9 mouse cellular contexts compared by ENCODE assay signal in genomic region chr10:62104835-62105576, GRCm38 (mm10). TPM values are rescaled to one million over a fixed set of nuclear protein-coding genes. Genes with fewer than 3 reads are reported as not detected.
DNase-seq lines count a peak whose midpoint lies in the region; ATAC-seq and TF ChIP-seq lines count a peak whose summit lies in the region.
"Had no signal": no experiment of that assay in that cellular context is flagged by ENCODE, and none has a peak within 500 bp of the region (broad histone marks: within the 10 kb centered on the region; RNA-seq: fewer than 3 reads in every experiment).

No protein-coding gene starts in this region.

- H3K27ac ChIP-seq in midbrain, embryonic 11.5 days (ENCODE audit: low read depth, low read length), result no peak overlapping the region
- no peak overlapping the region for H3K27ac ChIP-seq in midbrain, embryonic 13.5 days
- H3K27ac ChIP-seq in cortical plate, adult 2 months (ENCODE audit: insufficient read depth, low read length), result no peak overlapping the region
- no peak overlapping the region for H3K27ac ChIP-seq in kidney, postnatal 0 days
- no peak overlapping the region for H3K27ac ChIP-seq in liver, embryonic 14.5 days
- H3K27ac ChIP-seq: heart, embryonic 13.5 days had no signal

- H3K9ac ChIP-seq in midbrain, embryonic 11.5 days (ENCODE audit: low read length), result no peak overlapping the region
- no peak overlapping the region for H3K9ac ChIP-seq in midbrain, embryonic 13.5 days (replicated peaks)
- no peak overlapping the region for H3K9ac ChIP-seq in kidney, postnatal 0 days (ENCODE audit: low read depth, low read length)
- H3K9ac ChIP-seq in liver, embryonic 14.5 days (replicated peaks), result no peak overlapping the region
- H3K9ac ChIP-seq: heart, embryonic 13.5 days had no signal

- no peaks in the 10 kb centered on the region for H3K9me3 ChIP-seq in midbrain, embryonic 11.5 days (ENCODE audit: control insufficient read depth, low read length)
- H3K9me3 ChIP-seq in midbrain, embryonic 13.5 days, result no peaks in the 10 kb centered on the region
- no peaks in the 10 kb centered on the region for H3K9me3 ChIP-seq in kidney, postnatal 0 days (replicated peaks; ENCODE audit: low read length)
- no peaks in the 10 kb centered on the region for H3K9me3 ChIP-seq in liver, embryonic 14.5 days (ENCODE audit: control insufficient read depth, low read length)
- H3K9me3 ChIP-seq: heart, embryonic 13.5 days had no signal

- ATAC-seq in midbrain, embryonic 11.5 days (ENCODE audit: low FRiP score), result peak; percentile 22; the same call in 1 of the 2 replicates
- ATAC-seq in midbrain, embryonic 13.5 days, result no peak
- ATAC-seq in kidney, postnatal 0 days (replicated peaks; ENCODE audit: low FRiP score, low read depth), result no peak
- ATAC-seq in liver, embryonic 14.5 days (ENCODE audit: insufficient read depth), result no peak

- no peaks in the 10 kb centered on the region for H3K36me3 ChIP-seq in midbrain, embryonic 11.5 days (ENCODE audit: control insufficient read depth, insufficient read depth, low read length)
- peaks cover 11% of the 10 kb centered on the region for H3K36me3 ChIP-seq in midbrain, embryonic 13.5 days
- H3K36me3 ChIP-seq in kidney, postnatal 0 days (ENCODE audit: insufficient read depth, low read length), result no peaks in the 10 kb centered on the region
- H3K36me3 ChIP-seq in liver, embryonic 14.5 days (replicated peaks; ENCODE audit: control insufficient read depth, insufficient read depth, low read depth), result no peaks in the 10 kb centered on the region
- H3K36me3 ChIP-seq: heart, embryonic 13.5 days had no signal

- no peak overlapping the region for H3K4me2 ChIP-seq in midbrain, embryonic 11.5 days
- no peak overlapping the region for H3K4me2 ChIP-seq in midbrain, embryonic 13.5 days (replicated peaks)
- no peak overlapping the region for H3K4me2 ChIP-seq in kidney, postnatal 0 days (ENCODE audit: low read length)
- no peak overlapping the region for H3K4me2 ChIP-seq in liver, embryonic 14.5 days (ENCODE audit: low read depth)
- H3K4me2 ChIP-seq: heart, embryonic 13.5 days had no signal

- WGBS in midbrain, embryonic 11.5 days, result 30% methylated on average over 7 of the region's 7 CpGs
- 33% methylated on average over 7 of the region's 7 CpGs for WGBS in midbrain, embryonic 13.5 days
- 23% methylated on average over 7 of the region's 7 CpGs for WGBS in kidney, postnatal 0 days
- WGBS in liver, embryonic 14.5 days (ENCODE audit: insufficient replicate concordance), result 13% methylated on average over 7 of the region's 7 CpGs

- H3K27me3 ChIP-seq in midbrain, embryonic 11.5 days (ENCODE audit: control insufficient read depth, insufficient read depth, low read length), result peaks cover 16% of the 10 kb centered on the region
- H3K27me3 ChIP-seq in midbrain, embryonic 13.5 days, result peaks cover 51% of the 10 kb centered on the region
- H3K27me3 ChIP-seq in kidney, postnatal 0 days (ENCODE audit: insufficient read depth, low read length), result no peaks in the 10 kb centered on the region
- peaks cover 2% of the 10 kb centered on the region for H3K27me3 ChIP-seq in liver, embryonic 14.5 days (ENCODE audit: control insufficient read depth, insufficient read depth, low read length)

- H3K4me1 ChIP-seq in midbrain, embryonic 11.5 days (ENCODE audit: control insufficient read depth, insufficient read depth, low read length), result peaks cover 5% of the 10 kb centered on the region; the same call in 1 of the 2 replicates
- peaks cover 39% of the 10 kb centered on the region for H3K4me1 ChIP-seq in midbrain, embryonic 13.5 days (replicated peaks)
- peaks cover 9% of the 10 kb centered on the region for H3K4me1 ChIP-seq in cortical plate, adult 2 months (ENCODE audit: control insufficient read depth, insufficient read depth, low read length)
- no peaks in the 10 kb centered on the region for H3K4me1 ChIP-seq in kidney, postnatal 0 days (replicated peaks; ENCODE audit: insufficient read depth, low read length)
- no peaks in the 10 kb centered on the region for H3K4me1 ChIP-seq in liver, embryonic 14.5 days (replicated peaks; ENCODE audit: control insufficient read depth in 2 of 2, insufficient read depth in 2 of 2, low read length in 1 of 2)

- DNase-seq in midbrain, embryonic 11.5 days (ENCODE audit: low spot score, missing footprints), result peak; percentile 90
- peak; percentile 64 to 74 for DNase-seq in adrenal gland, adult 18-20 months (ENCODE audit: low spot score in 2 of 2)
- DNase-seq in kidney, postnatal 0 days (ENCODE audit: low spot score), result peak; percentile 77
- peak in 2 of 3 experiments; percentile 10 to 16 for DNase-seq in liver, embryonic 14.5 days (ENCODE audit: low read depth in 3 of 3, low spot score in 3 of 3)
- DNase-seq in right cerebral cortex, postnatal 36 days (ENCODE audit: low spot score in 2 of 2), result peak; percentile 50 to 62
- DNase-seq in urinary bladder, postnatal 4 days (ENCODE audit: low spot score in 2 of 2), result peak; percentile 31 to 68

- peak; percentile 90 for TF ChIP-seq CTCF in cortical plate, adult 2 months (IDR thresholded peaks at IDR 0.05; ENCODE audit: extremely low read depth, insufficient read depth, low read length)
- peak; percentile 92 for TF ChIP-seq CTCF in kidney, postnatal 0 days (IDR thresholded peaks at IDR 0.05; ENCODE audit: low read depth)
- peak; percentile 74 for TF ChIP-seq CTCF in liver, embryonic 14.5 days (IDR thresholded peaks at IDR 0.05; ENCODE audit: low read depth)

- TF ChIP-seq POLR2A in cortical plate, adult 2 months (IDR thresholded peaks at IDR 0.05; ENCODE audit: extremely low read depth, insufficient read depth, low read length), result no peak

- no peak for TF ChIP-seq EP300 in liver, embryonic 14.5 days (IDR thresholded peaks at IDR 0.05; ENCODE audit: low read depth)

- no peak overlapping the region for H3K4me3 ChIP-seq in midbrain, embryonic 11.5 days (ENCODE audit: low read depth, low read length)
- no peak overlapping the region for H3K4me3 ChIP-seq in midbrain, embryonic 13.5 days (replicated peaks)
- no peak overlapping the region for H3K4me3 ChIP-seq in cortical plate, adult 2 months (ENCODE audit: insufficient read depth, low read length)
- no peak overlapping the region for H3K4me3 ChIP-seq in kidney, postnatal 0 days (replicated peaks; ENCODE audit: low read depth, low read length)
- no peak overlapping the region for H3K4me3 ChIP-seq in liver, embryonic 14.5 days (ENCODE audit: insufficient read depth in 1 of 2, low read depth in 2 of 2, low read length in 2 of 2)
- H3K4me3 ChIP-seq: heart, embryonic 13.5 days had no signal

RNA-seq across cellular contexts. Expression of gene Neurog3, which starts 27.9 kb away (rescaled TPM):
- 0.34 and 0.37 TPM in 2 replicates for polyA plus RNA-seq in midbrain, embryonic 11.5 days (2014; fragmentation: Nextera tagmentation; extraction: Ambion mirVana)
- polyA plus RNA-seq in midbrain, embryonic 13.5 days (2015; fragmentation: Nextera tagmentation; extraction: Ambion mirVana), result 0.48 and 0.65 TPM in 2 replicates
- total RNA-seq in adrenal gland, adult 18-20 months (2021), result not detected
- polyA plus RNA-seq in cortical plate, adult 2 months (2012; rRNA removed), result 0.06 and 0.17 TPM in 2 replicates
- polyA plus RNA-seq in kidney, postnatal 0 days (2015; fragmentation: Nextera tagmentation; extraction: Ambion mirVana), result not detected in 2 replicates
- 0.06 and 0.16 TPM in 2 replicates for polyA plus RNA-seq in liver, embryonic 14.5 days (2012; rRNA removed)
- not detected in 2 replicates for polyA plus RNA-seq in liver, embryonic 14.5 days (2014; fragmentation: Nextera tagmentation; extraction: Ambion mirVana)
- polyA plus RNA-seq: heart, embryonic 13.5 days had no signal

RNA-seq across cellular contexts. Expression of gene Fam241b, which starts 38.7 kb away (rescaled TPM):
- polyA plus RNA-seq in midbrain, embryonic 11.5 days (2014; fragmentation: Nextera tagmentation; extraction: Ambion mirVana), result 7.1 and 7.6 TPM in 2 replicates
- 110 and 118 TPM in 2 replicates for polyA plus RNA-seq in midbrain, embryonic 13.5 days (2015; fragmentation: Nextera tagmentation; extraction: Ambion mirVana)
- 1 to 10 TPM; 3.9 to 4.0 TPM for total RNA-seq in adrenal gland, adult 18-20 months (2021)
- 50.3 and 56.6 TPM in 2 replicates for polyA plus RNA-seq in cortical plate, adult 2 months (2012; rRNA removed)
- 19.0 and 19.2 TPM in 2 replicates for polyA plus RNA-seq in kidney, postnatal 0 days (2015; fragmentation: Nextera tagmentation; extraction: Ambion mirVana)
- 0.24 and 0.27 TPM in 2 replicates for polyA plus RNA-seq in liver, embryonic 14.5 days (2012; rRNA removed)
- polyA plus RNA-seq in liver, embryonic 14.5 days (2014; fragmentation: Nextera tagmentation; extraction: Ambion mirVana), result 0.20 and 0.51 TPM in 2 replicates

Comparison
In these comparisons a context has a peak if more than half of its experiments do, and no peak if none do; other contexts are left out.
1. DNase-seq: peak in every context shown above with its lines; median percentile 90 in midbrain, embryonic 11.5 days; 77 in kidney, postnatal 0 days; 69 in adrenal gland, adult 18-20 months; 56 in right cerebral cortex, postnatal 36 days; 50 in urinary bladder, postnatal 4 days; 13 in liver, embryonic 14.5 days.